In genomic region chr2:103670276-103670680, GRCm38 (mm10) we compare ENCODE assay signal across 8 mouse cellular contexts.
DNase-seq lines count a peak whose midpoint lies in the region; ATAC-seq and TF ChIP-seq lines count a peak whose summit lies in the region.

No protein-coding gene starts in this region.

- H3K9me3 ChIP-seq in intestine, embryonic 16.5 days (ENCODE audit: control insufficient read depth, low read length) = no peaks in the 10 kb centered on the region

- no peak overlapping the region for H3K4me2 ChIP-seq in intestine, embryonic 16.5 days (ENCODE audit: low read depth, low read length)

- ATAC-seq in intestine, embryonic 16.5 days = peak; percentile 52; the same call in 1 of the 2 replicates

- no peaks in the 10 kb centered on the region for H3K36me3 ChIP-seq in intestine, embryonic 16.5 days (ENCODE audit: control insufficient read depth, insufficient read depth, low read length)

- no peaks in the 10 kb centered on the region for H3K27me3 ChIP-seq in intestine, embryonic 16.5 days (replicated peaks; ENCODE audit: control insufficient read depth, insufficient read depth, low read length)

- peak; percentile 97 for DNase-seq in Muller cell, postnatal 12 days (ENCODE audit: inconsistent ontology term)
- DNase-seq in brain, embryonic 14.5 days (ENCODE audit: low read depth) = peak; percentile 95
- DNase-seq in gastrocnemius, postnatal 4 days (ENCODE audit: low spot score in 2 of 2) = peak; percentile 47 to 66
- DNase-seq in left cerebral cortex, postnatal 36 days (ENCODE audit: low spot score in 2 of 2) = peak; percentile 48 to 63
- peak; percentile 62 for DNase-seq in ovary, postnatal 36 days (ENCODE audit: low spot score)
- DNase-seq in spleen, adult 12 weeks (ENCODE audit: low spot score) = no peak
- no peak for DNase-seq in c-Kit-positive CD71-positive TER-119-positive erythroid progenitor cells, embryonic 14.5 days (ENCODE audit: low spot score)

- no peak for TF ChIP-seq CTCF in brain, embryonic 14.5 days (IDR thresholded peaks at IDR 0.05; ENCODE audit: borderline replicate concordance, extremely low read depth, insufficient read depth, insufficient read length)

- TF ChIP-seq POLR2A in brain, embryonic 14.5 days (IDR thresholded peaks at IDR 0.05; ENCODE audit: borderline replicate concordance, extremely low read depth, insufficient read depth, insufficient read length, poor library complexity, severe bottlenecking) = no peak

- no peak overlapping the region for H3K4me3 ChIP-seq in intestine, embryonic 16.5 days (ENCODE audit: low read length)

- H3K27ac ChIP-seq in intestine, embryonic 16.5 days (ENCODE audit: low read length) = no peak overlapping the region

- no peak overlapping the region for H3K9ac ChIP-seq in intestine, embryonic 16.5 days (ENCODE audit: low read depth, low read length)

- 71% methylated on average over 3 of the region's 3 CpGs for WGBS in intestine, embryonic 16.5 days

- H3K4me1 ChIP-seq in intestine, embryonic 16.5 days (ENCODE audit: control insufficient read depth, insufficient read depth, low read length) = peaks cover 9% of the 10 kb centered on the region

- intact Hi-C loops in left cerebral cortex, postnatal 36 days (cut with DNase I) = no loop called here

Comparison
In these comparisons a context has a peak if more than half of its experiments do, and no peak if none do; other contexts are left out.
1. DNase-seq: peak in Muller cell, postnatal 12 days (single experiment), brain, embryonic 14.5 days (single experiment), gastrocnemius, postnatal 4 days (2 of 2), left cerebral cortex, postnatal 36 days (2 of 2) and ovary, postnatal 36 days (single experiment); none in spleen, adult 12 weeks (single experiment) and c-Kit-positive CD71-positive TER-119-positive erythroid progenitor cells, embryonic 14.5 days (single experiment).